Mouse (Mus musculus) small intestine, adult 2 months (tissue): ENCODE results near the gene Glrx. TPM values are rescaled to one million over a fixed set of nuclear protein-coding genes. Genes with fewer than 3 reads are reported as not detected.
"Not testable (repeated sequence)": the region's sequence is repeated elsewhere in the genome, so short reads cannot be mapped to it uniquely, and the experiment has no call there.

Experiments
- H3K27ac ChIP-seq: fragments of 200-500 bp; 2 replicates; pipeline ENCODE4 v1.5.1; 2012; ENCODE audit warnings: low read depth, low read length, control low read depth, inconsistent platforms; ENCODE audit not compliant: insufficient read depth
- H3K27me3 ChIP-seq: fragments of 200-500 bp; 2 replicates; pipeline ENCODE4 v1.6.1; 2012; ENCODE audit warnings: mild to moderate bottlenecking, moderate library complexity, low read length, inconsistent platforms; ENCODE audit not compliant: control insufficient read depth, insufficient read depth
- H3K36me3 ChIP-seq: fragments of 200-500 bp; 2 replicates; pipeline ENCODE4 v1.6.1; 2012; ENCODE audit warnings: mild to moderate bottlenecking, low read length, control low read depth, inconsistent platforms; ENCODE audit not compliant: control insufficient read depth, insufficient read depth
- H3K4me1 ChIP-seq: fragments of 200-500 bp; 2 replicates; pipeline ENCODE4 v1.6.1; 2012; ENCODE audit warnings: low read length, inconsistent platforms, mixed read lengths; ENCODE audit not compliant: control insufficient read depth, insufficient read depth, insufficient read length
- H3K4me3 ChIP-seq: fragments of 200-500 bp; 2 replicates; pipeline ENCODE4 v1.5.1; 2012; ENCODE audit warnings: low read depth, mild to moderate bottlenecking, control low read depth, inconsistent platforms, low read length, moderate library complexity
- CTCF ChIP-seq: fragments of 200-500 bp; IDR thresholded peaks from 2 replicates; pipeline ENCODE4 v1.5.1; 2012; ENCODE audit warnings: low read depth, mild to moderate bottlenecking, control low read depth, inconsistent platforms, low read length, moderate library complexity, mixed read lengths; ENCODE audit not compliant: insufficient replicate concordance, insufficient read length; ENCODE audit errors: extremely low read depth
- POLR2A ChIP-seq: fragments of 200-500 bp; IDR thresholded peaks from 2 replicates; pipeline ENCODE4 v1.6.1; 2012; ENCODE audit warnings: low read depth, mild to moderate bottlenecking, control low read depth, inconsistent platforms, low read length, moderate library complexity
- WGBS: fragments of 180-500 bp; shearing (Covaris S2); methylation state at CpG from one replicate; pipeline ENCODE4 v1.1.7; 2018; 5-methylcytosine and 5-hydroxymethylcytosine counted together
- polyA plus RNA-seq: library from polyadenylated mRNA; depleted of rRNA; stranded (reverse); fragments of >200 nt; gene quantifications from 2 replicates; pipeline ENCODE4 v1.2.3, GENCODE M21; 2012

Glrx gene
- polyA plus RNA-seq, 1 experiment, result 205 TPM

DNA sequence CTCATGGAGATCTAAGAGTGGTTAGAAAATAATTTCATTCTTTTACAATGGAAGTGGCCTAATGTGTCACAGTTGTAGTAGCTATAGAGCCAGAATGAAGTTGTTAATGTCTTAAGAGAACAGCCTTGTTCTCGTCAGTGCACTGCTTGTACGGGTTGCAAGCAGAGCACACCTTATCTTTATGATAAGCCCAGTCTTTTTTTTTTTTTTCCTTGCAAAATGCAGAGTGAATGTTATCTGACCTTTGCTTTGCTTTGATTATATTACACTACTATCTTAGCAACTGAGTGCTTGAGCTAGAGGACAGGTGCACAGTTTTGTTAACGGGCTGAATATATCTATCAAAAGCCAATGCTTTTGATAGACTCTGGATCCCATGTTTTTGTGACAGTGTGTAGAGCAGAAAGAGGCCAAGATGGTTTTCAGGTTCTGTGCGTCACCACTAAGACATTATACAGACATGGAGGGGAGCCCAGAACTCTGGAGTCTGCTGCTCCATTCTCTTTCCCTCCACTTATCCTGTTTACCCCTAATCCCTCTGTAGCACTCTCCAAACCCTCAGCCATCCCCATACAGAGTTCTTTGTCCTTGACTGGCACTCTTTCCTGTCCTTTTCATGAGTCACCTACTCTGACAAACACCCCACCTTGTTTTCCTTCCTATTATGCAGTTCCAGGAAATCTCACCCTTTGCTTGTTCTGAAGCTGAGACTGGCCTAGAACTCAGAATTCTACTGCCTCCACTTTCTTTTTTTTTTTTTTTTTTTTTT is 35.1 kb downstream of the Glrx start:
- 0 out of 2 replicates have a peak, but pooled peaks cover 4% of the 10 kb centered on the region for H3K36me3 ChIP-seq
- no peak for TF ChIP-seq CTCF
- no peak for TF ChIP-seq POLR2A

DNA sequence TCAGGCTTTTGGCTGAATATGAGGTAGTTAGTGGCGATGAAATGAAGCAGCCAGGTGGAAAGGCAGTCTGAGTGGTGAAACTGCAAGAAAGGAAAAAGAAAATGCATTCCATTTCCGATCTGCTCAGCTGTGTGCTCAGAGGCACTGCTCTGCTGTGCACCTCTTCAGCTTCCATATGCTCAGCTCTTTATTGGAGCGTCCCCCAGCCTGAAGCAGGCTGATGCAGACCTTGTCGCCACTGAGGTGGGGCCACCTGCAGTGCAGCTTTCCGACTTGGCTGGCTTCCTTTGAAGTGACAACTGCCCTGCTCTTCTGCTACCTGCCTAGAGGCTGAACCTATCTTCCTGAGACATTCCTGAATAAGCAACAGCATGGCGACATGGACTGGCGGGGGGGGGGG is 36.5 kb downstream of the Glrx start:
- H3K4me1 ChIP-seq, result peaks cover 19% of the 10 kb centered on the region
- H3K36me3 ChIP-seq, H3K4me3 ChIP-seq, H3K27me3 ChIP-seq, H3K27ac ChIP-seq: not testable (repeated sequence)
- WGBS, result 63% methylated on average over 7 of the region's 7 CpGs

More for the DNA sequence above, 35.1 kb downstream of the Glrx start:
- peaks cover 19% of the 10 kb centered on the region for H3K4me1 ChIP-seq
- no peak overlapping the region for H3K4me3 ChIP-seq
- no peaks in the 10 kb centered on the region for H3K27me3 ChIP-seq
- H3K27ac ChIP-seq, result peak overlapping the region; percentile 84
- WGBS, result 25% methylated on average over 4 of the region's 4 CpGs

DNA sequence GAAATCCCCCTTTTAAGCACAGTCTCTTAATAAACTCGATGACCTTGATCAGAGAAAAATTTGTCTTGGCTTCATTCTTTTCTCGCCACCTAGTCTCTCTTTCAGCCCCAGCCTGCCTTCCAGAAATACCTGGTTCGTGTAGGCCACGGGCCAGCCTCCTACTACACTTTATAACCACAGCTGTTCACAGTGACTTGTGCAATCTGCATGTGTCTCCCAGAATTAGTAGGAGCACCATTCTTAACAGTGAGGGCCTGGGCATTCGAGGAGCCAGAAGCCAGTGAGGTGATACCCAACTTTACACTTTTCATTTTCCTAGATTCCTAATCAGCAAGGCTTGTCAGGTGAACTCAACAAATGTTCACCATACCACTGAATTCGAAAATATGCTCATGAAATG is 36.9 kb downstream of the Glrx start:
- no peaks in the 10 kb centered on the region for H3K27me3 ChIP-seq
- H3K36me3 ChIP-seq, result 0 out of 2 replicates have a peak, but pooled peaks cover 2% of the 10 kb centered on the region
- WGBS, result 60% methylated on average over 6 of the region's 6 CpGs
- no peak overlapping the region for H3K27ac ChIP-seq
- H3K4me3 ChIP-seq, result no peak overlapping the region
- peaks cover 19% of the 10 kb centered on the region for H3K4me1 ChIP-seq
- TF ChIP-seq CTCF (no peak), POLR2A (no peak)

DNA sequence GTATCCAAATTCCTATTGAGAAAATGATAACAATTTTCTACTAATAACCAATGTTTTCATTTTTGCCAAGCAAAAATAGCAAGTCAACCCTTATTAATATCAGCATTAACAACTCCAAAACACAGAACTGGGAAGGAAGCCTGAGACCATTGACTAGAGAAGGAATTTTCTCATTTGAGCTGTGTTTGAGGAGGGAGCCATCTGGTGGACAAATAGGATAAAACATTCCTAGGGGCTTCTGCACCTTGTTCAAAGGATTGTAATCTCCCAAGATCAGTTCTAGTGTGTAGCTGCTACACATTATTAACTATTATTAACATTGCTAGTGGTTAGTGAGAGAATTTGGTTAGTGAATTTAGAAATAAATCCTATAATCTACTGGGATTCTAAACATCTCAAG is 38.2 kb downstream of the Glrx start:
- no peak for TF ChIP-seq CTCF
- no peak for TF ChIP-seq POLR2A
- Histone ChIP-seq H3K36me3 (no peaks in the 10 kb centered on the region), H3K4me1 (peaks cover 17% of the 10 kb centered on the region), H3K27me3 (no peaks in the 10 kb centered on the region), H3K27ac (no peak overlapping the region), H3K4me3 (no peak overlapping the region)

DNA sequence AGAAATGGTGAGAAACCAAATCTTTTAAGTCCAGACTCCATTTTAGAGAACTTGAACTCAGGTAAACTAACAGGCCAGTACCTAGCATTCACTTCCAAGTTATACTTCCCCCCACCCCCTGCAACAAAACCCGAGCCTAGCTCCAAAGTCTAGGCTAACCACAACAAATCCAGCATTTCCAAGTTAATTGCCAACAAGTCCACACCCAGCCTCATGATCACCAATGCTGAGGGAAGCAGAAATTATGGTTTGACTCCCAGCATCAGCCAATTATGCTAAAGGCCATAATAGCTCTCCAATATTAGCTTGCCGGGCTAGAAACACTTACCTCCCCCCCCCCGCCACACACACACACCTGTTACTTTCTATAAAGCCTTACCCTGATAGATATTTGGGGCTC is 40.1 kb downstream of the Glrx start:
- Histone ChIP-seq H3K4me1 (peaks cover 8% of the 10 kb centered on the region), H3K4me3 (no peak overlapping the region), H3K27me3 (no peaks in the 10 kb centered on the region), H3K27ac (no peak overlapping the region), H3K36me3 (no peaks in the 10 kb centered on the region)
- TF ChIP-seq POLR2A, result no peak
- TF ChIP-seq CTCF, result no peak
- WGBS, result 60% methylated on average over 3 of the region's 3 CpGs

DNA sequence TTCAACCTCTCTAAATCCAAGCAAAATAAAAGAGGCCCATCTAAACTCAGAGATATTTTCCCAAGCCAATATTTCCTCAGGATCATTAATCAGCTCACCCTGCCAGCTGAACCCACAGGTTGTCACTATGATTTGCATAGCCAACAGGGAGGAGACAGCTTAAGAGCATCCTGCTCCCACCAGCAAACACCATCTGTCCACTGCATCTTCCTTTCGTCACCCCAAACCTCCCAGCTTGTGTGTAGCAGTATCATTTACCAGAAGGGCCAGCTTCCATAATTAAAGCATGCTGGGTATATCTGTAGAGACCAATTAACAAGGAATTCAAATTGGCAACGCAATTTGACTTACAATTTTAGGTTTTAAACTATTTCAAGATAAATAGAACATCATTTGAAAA is 40.8 kb downstream of the Glrx start:
- no peak overlapping the region for H3K4me3 ChIP-seq
- TF ChIP-seq POLR2A, result no peak
- no peak for TF ChIP-seq CTCF
- no peaks in the 10 kb centered on the region for H3K27me3 ChIP-seq
- H3K36me3 ChIP-seq, result no peaks in the 10 kb centered on the region
- peaks cover 4% of the 10 kb centered on the region; the same call in 1 of the 2 replicates for H3K4me1 ChIP-seq
- WGBS, result 95% methylated on average over 2 of the region's 2 CpGs
- no peak overlapping the region for H3K27ac ChIP-seq

DNA sequence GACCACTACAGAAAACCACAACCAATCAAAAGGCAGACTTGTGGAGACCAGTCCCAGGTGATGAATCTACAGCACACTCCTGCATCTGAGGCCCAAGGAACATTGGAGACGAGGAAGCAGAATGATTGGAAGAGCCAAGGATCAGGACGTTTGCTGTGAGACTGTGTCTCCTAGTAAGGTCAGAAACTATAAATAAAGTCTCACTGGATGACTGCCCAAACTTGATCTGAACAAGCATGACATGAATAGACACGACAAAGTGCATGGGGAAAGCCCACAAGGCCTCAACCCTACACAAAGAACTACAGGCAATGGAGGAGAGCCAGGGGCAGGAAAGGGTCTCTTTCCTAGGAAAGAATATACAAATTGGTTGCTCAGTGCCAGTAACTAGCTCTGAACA is 44.1 kb downstream of the Glrx start:
- Histone ChIP-seq H3K4me1 (no peaks in the 10 kb centered on the region), H3K27me3 (no peaks in the 10 kb centered on the region), H3K4me3 (no peak overlapping the region), H3K27ac (no peak overlapping the region), H3K36me3 (no peaks in the 10 kb centered on the region)
- TF ChIP-seq POLR2A (no peak), CTCF (no peak)
- WGBS, result 67% methylated on average over 3 of the region's 3 CpGs
